Mouse (Mus musculus) heart, adult 2 months (tissue): Measurements from ENCODE around the gene Pros1.

Experiments used
- CTCF ChIP-seq: fragments of 200-600 bp; IDR thresholded peaks from 2 replicates; pipeline ENCODE4 v1.8.1; 2022; ENCODE audit warnings: antibody characterized with exemption, mild to moderate bottlenecking, moderate library complexity
- EP300 ChIP-seq: fragments of 200-500 bp; IDR thresholded peaks from 2 replicates; pipeline ENCODE4 v1.6.1; 2011; ENCODE audit warnings: low read depth, low read length, control low read depth; ENCODE audit not compliant: insufficient read depth
- POLR2A ChIP-seq: fragments of 200-500 bp; IDR thresholded peaks from 2 replicates; pipeline ENCODE4 v1.6.1; 2011; ENCODE audit warnings: mild to moderate bottlenecking, low read depth, low read length, control low read depth; ENCODE audit not compliant: insufficient read depth

DNA sequence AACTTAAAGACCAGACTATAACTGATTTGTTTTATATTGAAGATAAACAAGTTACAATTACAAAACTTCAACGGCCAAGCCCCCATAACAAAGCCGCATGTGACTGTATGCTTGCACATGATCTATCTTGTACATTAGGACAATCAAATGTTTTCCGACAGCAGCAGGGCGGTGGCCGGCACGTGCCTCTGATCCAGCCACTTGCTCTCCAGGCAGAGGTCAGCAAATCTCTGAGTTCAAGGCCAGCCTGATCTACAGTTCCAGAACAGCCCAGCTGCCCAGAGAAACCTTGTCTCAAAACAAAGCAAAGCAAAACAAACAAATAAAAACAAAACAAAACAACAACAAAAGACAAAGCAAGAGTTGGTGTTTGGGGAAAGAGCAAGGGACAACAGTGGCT is 1.3 kb downstream of the Pros1 start:
- TF ChIP-seq EP300 (no peak), POLR2A (no peak), CTCF (no peak)
